Mouse (Mus musculus) erythroblast, embryonic 14.5 days (primary cell): ENCODE results near the gene Sgk2.

Experiments used
- GATA1 ChIP-seq: IDR thresholded peaks from 2 replicates; pipeline ENCODE4 v1.6.1; 2012; ENCODE audit warnings: low read length, inconsistent platforms, mixed read lengths
- TAL1 ChIP-seq: IDR thresholded peaks from 3 replicates; pipeline ENCODE4 v1.6.1; 2012; ENCODE audit warnings: low read length, inconsistent platforms, mixed read lengths

DNA sequence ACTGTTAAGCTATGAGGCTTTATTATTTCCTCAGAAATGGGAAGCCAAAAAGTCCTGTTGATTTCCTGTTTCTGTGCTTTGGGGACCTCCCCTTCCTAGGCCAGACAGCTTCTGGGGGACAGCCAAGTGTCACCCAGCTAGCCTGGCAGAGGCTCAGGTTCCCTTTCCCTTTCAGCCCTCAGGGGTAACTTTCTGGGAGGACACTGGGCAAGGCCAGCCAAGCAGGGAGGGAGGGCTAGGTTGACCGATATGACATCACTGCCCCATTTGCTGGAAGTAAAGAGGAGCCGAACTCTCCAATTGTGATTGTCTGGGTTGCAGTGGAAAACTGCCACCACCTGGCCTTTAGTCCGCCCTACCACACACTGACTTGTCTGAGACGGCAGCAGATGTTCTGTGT lies 11.1 kb upstream of the Sgk2 start:
- TF ChIP-seq TAL1 (no peak), GATA1 (no peak)
